Mouse (Mus musculus) stomach, postnatal 0 days (tissue): ENCODE data around the gene St8sia6. TPM values are rescaled to one million over a fixed set of nuclear protein-coding genes. Genes with fewer than 3 reads are reported as not detected.

ENCODE experiments used
- ATAC-seq: fragments of 200-750 bp; cut with Nextera tagmentation; 2 replicates; pipeline ENCODE4 v1.8.0; 2017; ENCODE audit not compliant: low FRiP score, low TSS enrichment
- DNase-seq: peaks from one replicate; pipeline ENCODE4 v3.0.0-alpha.2; 2016; ENCODE audit warnings: low spot score
- H3K27ac ChIP-seq: fragments of 300-500 bp; sonication (generic); replicated peaks from 2 replicates; pipeline ENCODE4 v1.5.1; 2014; ENCODE audit warnings: mild to moderate bottlenecking, control low read depth
- H3K27me3 ChIP-seq: fragments of 300-500 bp; sonication (generic); 2 replicates; pipeline ENCODE4 v1.6.1; 2014; ENCODE audit warnings: low read length; ENCODE audit not compliant: control insufficient read depth, insufficient read depth
- H3K36me3 ChIP-seq: fragments of 300-500 bp; sonication (generic); 2 replicates; pipeline ENCODE4 v1.6.1; 2014; ENCODE audit warnings: low read length, mixed read lengths; ENCODE audit not compliant: control insufficient read depth, insufficient read depth
- H3K4me1 ChIP-seq: fragments of 300-500 bp; sonication (generic); replicated peaks from 2 replicates; pipeline ENCODE4 v1.6.1; 2014; ENCODE audit warnings: antibody characterized with exemption; ENCODE audit not compliant: control insufficient read depth, insufficient read depth
- H3K4me2 ChIP-seq: fragments of 300-500 bp; sonication (generic); replicated peaks from 2 replicates; pipeline ENCODE4 v1.6.1; 2014; ENCODE audit warnings: low read depth, mild to moderate bottlenecking, control low read depth, moderate library complexity
- H3K4me3 ChIP-seq: fragments of 300-500 bp; sonication (generic); 2 replicates; pipeline ENCODE4 v1.5.1; 2014; ENCODE audit warnings: low read depth, low read length, control low read depth
- H3K9ac ChIP-seq: fragments of 300-500 bp; sonication (generic); 2 replicates; pipeline ENCODE4 v1.6.1; 2014; ENCODE audit warnings: mild to moderate bottlenecking, low read length, control low read depth, mixed read lengths
- H3K9me3 ChIP-seq: fragments of 300-500 bp; sonication (generic); 2 replicates; pipeline ENCODE4 v1.6.1; 2016; ENCODE audit warnings: low read length; ENCODE audit not compliant: control insufficient read depth
- CTCF ChIP-seq: IDR thresholded peaks from 2 replicates; pipeline ENCODE4 v1.5.1; 2016; ENCODE audit warnings: antibody characterized with exemption, low read depth, mild to moderate bottlenecking, moderate library complexity
- EP300 ChIP-seq: optimal IDR thresholded peaks from 2 replicates; pipeline ENCODE3; 2016; ENCODE audit warnings: antibody characterized with exemption
- WGBS: fragments of 180-500 bp; shearing (Covaris S2); extraction: QIAGEN DNeasy Blood & Tissue Kit; methylation state at CpG from one replicate; pipeline ENCODE4 v1.1.7; 2014; 5-methylcytosine and 5-hydroxymethylcytosine counted together
- polyA plus RNA-seq: library from polyadenylated mRNA; unstranded; fragments of >200 nt; fragmentation: Nextera tagmentation; extraction: Ambion mirVana; gene quantifications from 2 replicates; pipeline ENCODE4 v1.2.1, GENCODE M21; 2015

Gene St8sia6
- polyA plus RNA-seq, 1 experiment from 2014 or later, result 1.1 TPM

DNA sequence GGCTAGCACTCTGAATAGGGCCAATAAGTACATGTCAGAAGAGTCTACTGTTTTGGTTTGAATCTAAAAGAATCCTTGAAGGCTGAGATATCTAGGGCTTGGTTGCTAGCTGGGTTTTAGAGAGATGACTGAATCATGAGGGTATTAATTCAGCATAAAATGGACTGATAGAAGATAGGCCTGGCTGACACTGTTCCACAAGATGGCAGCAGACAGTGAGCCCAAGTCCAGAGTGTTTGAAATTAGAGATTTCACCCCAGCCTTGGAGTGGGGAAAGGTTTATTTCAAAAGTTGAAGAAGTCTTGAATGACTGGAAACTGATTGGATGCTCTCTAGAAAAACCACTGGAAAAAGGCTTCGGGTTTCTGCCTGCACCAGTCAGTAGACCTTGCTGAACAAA is 17.4 kb downstream of the St8sia6 start:
- Histone ChIP-seq H3K27ac (no peak overlapping the region), H3K27me3 (no peaks in the 10 kb centered on the region), H3K9me3 (no peaks in the 10 kb centered on the region), H3K4me1 (no peaks in the 10 kb centered on the region), H3K4me3 (no peak overlapping the region), H3K4me2 (no peak overlapping the region), H3K36me3 (no peaks in the 10 kb centered on the region), H3K9ac (no peak overlapping the region)
- ATAC-seq (no peak), DNase-seq (no peak)
- peak; percentile 39 for TF ChIP-seq CTCF
- no peak for TF ChIP-seq EP300
- 75% methylated on average over 1 of the region's 1 CpGs for WGBS

DNA sequence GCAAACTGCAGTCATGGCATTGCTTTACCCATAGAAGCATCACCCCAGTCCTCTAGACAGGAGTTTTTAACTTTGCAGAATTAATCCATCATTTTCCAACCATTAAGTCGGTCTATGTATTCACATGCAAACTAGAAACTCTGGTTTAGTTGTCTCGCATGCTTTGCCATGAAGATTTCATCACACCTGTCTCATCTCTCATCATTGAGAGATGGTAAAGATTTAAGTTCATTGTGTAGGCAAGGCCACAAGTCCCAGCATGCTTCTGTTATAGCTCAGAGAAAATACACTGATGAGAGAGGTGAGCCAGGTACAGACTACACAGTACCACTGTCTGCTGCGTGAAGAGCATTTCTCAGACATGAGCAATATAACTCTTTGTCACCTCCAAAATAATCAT is 18.8 kb downstream of the St8sia6 start:
- Histone ChIP-seq H3K36me3 (no peaks in the 10 kb centered on the region), H3K4me2 (no peak overlapping the region), H3K4me3 (no peak overlapping the region), H3K4me1 (no peaks in the 10 kb centered on the region), H3K27ac (no peak overlapping the region), H3K9me3 (no peaks in the 10 kb centered on the region), H3K9ac (no peak overlapping the region), H3K27me3 (no peaks in the 10 kb centered on the region)
- 68% methylated on average over 3 of the region's 3 CpGs for WGBS
- ATAC-seq, result no peak
- DNase-seq, result no peak
- TF ChIP-seq CTCF (no peak), EP300 (no peak)

DNA sequence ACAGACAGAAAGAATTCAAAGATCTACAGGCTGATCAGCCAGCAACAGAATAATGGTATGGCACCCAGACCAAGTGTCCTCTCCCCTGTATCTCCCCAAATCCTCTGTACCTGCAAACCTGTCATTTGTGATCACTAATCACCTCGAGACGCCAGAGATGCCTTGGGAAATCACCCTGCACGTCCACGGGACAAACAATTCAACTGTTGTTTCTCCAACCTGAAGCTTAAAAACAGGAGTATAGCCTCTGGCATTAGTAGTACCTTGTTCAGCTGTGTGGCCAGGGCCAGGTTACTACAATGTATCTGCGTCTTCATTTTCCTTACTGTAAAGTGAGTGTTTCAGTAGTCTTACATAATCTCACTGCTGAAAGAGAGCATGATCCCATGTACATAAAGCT is 25.3 kb downstream of the St8sia6 start:
- Histone ChIP-seq H3K36me3 (no peaks in the 10 kb centered on the region), H3K9ac (no peak overlapping the region), H3K27ac (no peak overlapping the region), H3K4me3 (no peak overlapping the region), H3K27me3 (no peaks in the 10 kb centered on the region), H3K4me1 (no peaks in the 10 kb centered on the region), H3K4me2 (no peak overlapping the region), H3K9me3 (no peaks in the 10 kb centered on the region)
- ATAC-seq, result no peak
- 60% methylated on average over 5 of the region's 5 CpGs for WGBS
- no peak for TF ChIP-seq CTCF
- TF ChIP-seq EP300, result no peak
- no peak for DNase-seq

DNA sequence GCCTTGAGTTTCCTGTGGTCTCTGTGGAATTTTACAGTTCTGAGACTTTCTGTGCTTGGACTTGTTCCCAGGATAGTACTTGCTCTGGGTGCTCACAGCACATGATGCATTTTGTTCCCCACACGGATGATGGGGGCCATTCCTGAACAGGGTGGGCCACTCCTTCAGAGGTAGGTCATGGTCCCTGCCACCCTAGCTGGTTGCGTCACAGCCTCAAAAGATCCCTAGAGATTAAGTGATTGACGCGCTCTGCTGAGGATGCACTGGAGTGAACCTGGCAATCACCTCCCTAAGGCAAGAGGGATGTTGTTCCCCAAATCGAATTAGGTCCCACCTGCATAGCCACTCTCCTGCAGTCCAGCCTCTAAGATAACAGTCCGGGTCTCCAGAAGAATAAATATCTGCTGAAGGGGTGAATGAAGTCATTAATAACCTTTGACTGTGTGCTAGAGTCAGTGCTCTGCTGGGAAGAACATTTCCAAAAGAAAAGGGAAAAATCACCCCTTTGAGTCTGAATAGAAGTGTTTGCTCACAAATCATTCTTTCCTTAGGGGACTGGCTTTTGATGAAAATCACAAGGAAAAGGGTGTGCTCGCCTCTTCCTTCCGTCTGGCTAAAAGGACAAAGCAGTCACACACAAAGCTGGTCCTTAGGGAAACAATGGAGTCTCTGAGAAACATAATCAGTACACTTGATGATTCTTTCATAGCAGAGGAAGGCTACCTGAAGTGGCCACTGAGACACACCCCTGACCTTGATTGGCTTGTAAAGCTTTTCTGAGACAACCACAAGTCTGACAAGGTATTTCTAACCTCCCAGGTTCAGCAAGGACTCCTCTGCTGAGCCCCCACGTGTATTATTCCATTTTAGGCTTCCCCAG is 26.1 kb downstream of the St8sia6 start:
- Histone ChIP-seq H3K4me2 (no peak overlapping the region), H3K4me1 (no peaks in the 10 kb centered on the region), H3K9ac (no peak overlapping the region), H3K4me3 (no peak overlapping the region), H3K27ac (no peak overlapping the region), H3K9me3 (no peaks in the 10 kb centered on the region), H3K27me3 (no peaks in the 10 kb centered on the region), H3K36me3 (no peaks in the 10 kb centered on the region)
- no peak for DNase-seq
- 43% methylated on average over 9 of the region's 9 CpGs for WGBS
- TF ChIP-seq CTCF (no peak), EP300 (no peak)
- no peak for ATAC-seq

DNA sequence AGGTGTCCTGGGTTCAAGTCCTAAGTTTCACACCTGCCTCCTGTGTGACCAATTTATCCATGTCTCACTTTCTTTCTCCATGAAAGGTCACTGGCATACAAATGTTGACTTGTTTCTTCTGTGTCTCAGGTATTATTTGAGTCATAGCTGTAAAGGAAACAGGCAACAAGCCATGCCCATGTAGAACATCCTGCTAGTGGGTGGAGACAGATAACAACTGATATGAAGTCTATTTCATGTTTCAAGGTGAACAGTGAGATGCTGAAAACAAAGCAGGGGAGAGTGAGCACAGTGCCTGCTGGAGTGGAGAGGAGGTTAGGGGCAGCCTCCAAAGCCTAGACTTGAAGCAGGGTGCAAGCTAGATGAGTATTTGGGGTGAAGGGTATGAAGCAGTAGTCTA is 33.5 kb downstream of the St8sia6 start:
- H3K4me2 ChIP-seq, result no peak overlapping the region
- H3K27me3 ChIP-seq, result no peaks in the 10 kb centered on the region
- ATAC-seq, result peak; percentile 77
- TF ChIP-seq EP300 (no peak), CTCF (no peak)
- H3K9ac ChIP-seq, result no peak overlapping the region
- no peaks in the 10 kb centered on the region for H3K4me1 ChIP-seq
- no peaks in the 10 kb centered on the region for H3K9me3 ChIP-seq
- H3K4me3 ChIP-seq, result no peak overlapping the region
- H3K27ac ChIP-seq, result no peak overlapping the region
- H3K36me3 ChIP-seq, result no peaks in the 10 kb centered on the region
- no peak for DNase-seq

DNA sequence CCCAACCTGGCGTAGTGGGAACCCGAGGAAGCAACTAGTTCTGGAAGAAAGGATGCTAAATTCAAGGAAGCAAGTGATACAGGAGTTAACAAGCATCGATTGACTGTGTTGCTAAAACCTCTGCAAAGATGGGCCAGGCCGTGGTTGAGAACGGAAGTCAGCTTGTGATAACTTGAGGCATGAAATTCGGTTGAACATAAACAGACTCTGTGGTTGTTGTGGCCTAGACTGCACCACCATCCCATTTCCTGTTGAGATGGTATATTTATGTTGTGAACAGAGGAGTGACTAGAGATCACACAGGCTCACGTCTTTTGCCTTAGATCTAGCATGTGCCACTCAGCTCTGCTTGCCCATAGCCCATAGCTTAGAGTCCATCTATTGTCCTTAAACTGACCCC is 36.5 kb downstream of the St8sia6 start:
- no peak overlapping the region for H3K4me2 ChIP-seq
- DNase-seq, result no peak
- no peak for ATAC-seq
- no peaks in the 10 kb centered on the region for H3K9me3 ChIP-seq
- no peaks in the 10 kb centered on the region for H3K4me1 ChIP-seq
- no peak overlapping the region for H3K27ac ChIP-seq
- no peaks in the 10 kb centered on the region for H3K27me3 ChIP-seq
- WGBS, result 77% methylated on average over 7 of the region's 7 CpGs
- H3K9ac ChIP-seq, result no peak overlapping the region
- TF ChIP-seq CTCF, result no peak
- no peak for TF ChIP-seq EP300
- H3K36me3 ChIP-seq, result no peaks in the 10 kb centered on the region
- no peak overlapping the region for H3K4me3 ChIP-seq
